Mouse (Mus musculus) forebrain, embryonic 16.5 days (tissue): Measurements from ENCODE around the gene Rnf43. TPM values are rescaled to one million over a fixed set of nuclear protein-coding genes. Genes with fewer than 3 reads are reported as not detected.
A peak's percentile ranks its signal among the peaks of the same experiment; 100 is the strongest.

ENCODE experiments used
- ATAC-seq: fragments of 200-750 bp; cut with Nextera tagmentation; 2 replicates; pipeline ENCODE4 v1.8.0; 2017; ENCODE audit warnings: mild to moderate bottlenecking, moderate library complexity
- H3K27ac ChIP-seq: fragments of 300-500 bp; sonication (generic); 2 replicates; pipeline ENCODE4 v1.5.1; 2014; ENCODE audit warnings: low read length, control low read depth
- H3K27me3 ChIP-seq: fragments of 300-500 bp; sonication (generic); replicated peaks from 2 replicates; pipeline ENCODE4 v1.6.1; 2014; ENCODE audit warnings: low read length; ENCODE audit not compliant: control insufficient read depth, insufficient read depth
- H3K36me3 ChIP-seq: fragments of 300-500 bp; sonication (generic); 2 replicates; pipeline ENCODE4 v1.6.1; 2014; ENCODE audit not compliant: control insufficient read depth, insufficient read depth
- H3K4me1 ChIP-seq: fragments of 300-500 bp; sonication (generic); replicated peaks from 2 replicates; pipeline ENCODE4 v1.6.1; 2014; ENCODE audit warnings: low read length; ENCODE audit not compliant: control insufficient read depth, insufficient read depth
- H3K4me2 ChIP-seq: fragments of 300-500 bp; sonication (generic); 2 replicates; pipeline ENCODE4 v1.6.1; 2014; ENCODE audit warnings: mild to moderate bottlenecking, low read length, control low read depth
- H3K4me3 ChIP-seq: fragments of 300-500 bp; sonication (generic); replicated peaks from 2 replicates; pipeline ENCODE4 v1.5.1; 2014; ENCODE audit warnings: mild to moderate bottlenecking, low read length, control low read depth
- H3K9ac ChIP-seq: fragments of 300-500 bp; sonication (generic); replicated peaks from 2 replicates; pipeline ENCODE4 v1.6.1; 2014; ENCODE audit warnings: low read depth, low read length, control low read depth
- H3K9me3 ChIP-seq: fragments of 300-500 bp; sonication (generic); 2 replicates; pipeline ENCODE4 v1.6.1; 2016; ENCODE audit warnings: low read length; ENCODE audit not compliant: control insufficient read depth
- WGBS: fragments of 180-500 bp; shearing (Covaris S2); extraction: QIAGEN DNeasy Blood & Tissue Kit; methylation state at CpG from one replicate; pipeline ENCODE4 v1.1.7; 2014; 5-methylcytosine and 5-hydroxymethylcytosine counted together
- polyA plus RNA-seq: library from polyadenylated mRNA; unstranded; fragments of >200 nt; fragmentation: Nextera tagmentation; extraction: Ambion mirVana; gene quantifications from 2 replicates; pipeline ENCODE4 v1.2.1, GENCODE M21; 2015

Gene Rnf43
- polyA plus RNA-seq, 1 experiment from 2014 or later: 0.76 TPM

DNA sequence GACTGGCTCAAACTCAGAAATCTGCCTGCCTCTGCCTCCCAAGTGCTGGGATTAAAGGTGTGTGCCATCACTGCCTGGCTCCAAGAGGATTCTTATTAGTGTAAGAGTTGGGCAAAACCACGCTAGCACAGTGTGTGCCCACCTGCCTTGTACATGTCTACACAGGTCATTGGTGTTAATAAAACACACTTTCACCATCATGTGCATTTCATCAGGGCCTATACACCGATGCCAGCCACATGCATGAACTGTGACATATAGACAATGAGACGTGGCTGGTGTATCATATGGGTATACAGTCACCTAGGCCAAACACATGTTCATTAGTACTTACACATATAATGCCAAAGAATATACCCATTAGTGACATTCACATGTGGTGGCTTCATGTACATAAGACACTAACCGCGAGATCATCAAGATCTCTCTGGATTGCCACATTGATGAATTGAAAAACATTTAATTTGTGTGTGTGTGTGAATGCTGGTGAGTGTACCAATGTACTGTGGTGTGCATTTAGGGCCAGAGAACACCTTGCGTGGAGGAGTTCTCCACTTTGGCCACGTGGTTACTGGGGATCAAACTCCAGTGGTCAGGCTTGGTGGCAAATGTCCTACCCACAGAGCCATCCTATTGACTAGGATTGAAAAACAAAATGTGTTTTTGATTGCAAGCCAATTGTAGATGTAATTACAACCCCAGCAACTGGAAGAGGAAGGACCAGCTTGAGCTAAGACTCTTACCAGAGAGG lies 95.8 kb downstream of the Rnf43 start:
- no peak for ATAC-seq
- Histone ChIP-seq H3K36me3 (no peaks in the 10 kb centered on the region), H3K9me3 (no peaks in the 10 kb centered on the region), H3K27me3 (no peaks in the 10 kb centered on the region), H3K4me2 (no peak overlapping the region), H3K27ac (no peak overlapping the region), H3K4me3 (no peak overlapping the region), H3K9ac (no peak overlapping the region), H3K4me1 (peaks cover 34% of the 10 kb centered on the region)
- WGBS: 79% methylated on average over 7 of the region's 7 CpGs

DNA sequence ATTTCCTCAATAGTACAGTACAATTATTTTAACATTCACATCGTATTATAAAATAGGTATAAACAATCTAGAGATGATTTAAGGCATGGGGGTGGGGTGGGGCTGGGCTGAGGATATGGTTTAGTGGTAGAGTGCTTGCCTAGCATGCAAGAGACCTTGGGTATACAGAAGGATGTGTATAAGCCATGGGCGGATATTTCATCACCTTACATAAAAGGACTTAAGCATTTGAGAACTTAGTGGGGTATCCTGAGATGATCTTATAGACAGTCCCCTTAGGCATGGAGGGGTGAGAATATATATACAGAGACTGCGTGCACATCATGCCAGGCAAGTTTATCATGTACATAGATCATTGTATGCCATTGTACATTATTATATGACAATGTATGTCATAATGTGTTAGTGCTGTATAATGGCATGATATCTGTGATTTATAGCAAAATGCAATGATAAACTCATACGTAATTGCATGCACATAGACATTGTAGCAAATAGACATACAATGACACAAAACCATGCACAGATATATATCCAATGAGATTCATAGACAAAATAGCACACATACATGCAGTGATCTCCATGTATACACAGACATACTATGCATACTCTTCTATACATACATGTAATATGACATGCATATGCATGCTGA lies 96.6 kb downstream of the Rnf43 start:
- Histone ChIP-seq H3K9ac (no peak overlapping the region), H3K4me3 (no peak overlapping the region), H3K4me1 (peaks cover 39% of the 10 kb centered on the region), H3K27ac (no peak overlapping the region), H3K36me3 (no peaks in the 10 kb centered on the region), H3K27me3 (no peaks in the 10 kb centered on the region), H3K4me2 (no peak overlapping the region), H3K9me3 (no peaks in the 10 kb centered on the region)
- no peak for ATAC-seq
- WGBS: 72% methylated on average over 4 of the region's 4 CpGs

DNA sequence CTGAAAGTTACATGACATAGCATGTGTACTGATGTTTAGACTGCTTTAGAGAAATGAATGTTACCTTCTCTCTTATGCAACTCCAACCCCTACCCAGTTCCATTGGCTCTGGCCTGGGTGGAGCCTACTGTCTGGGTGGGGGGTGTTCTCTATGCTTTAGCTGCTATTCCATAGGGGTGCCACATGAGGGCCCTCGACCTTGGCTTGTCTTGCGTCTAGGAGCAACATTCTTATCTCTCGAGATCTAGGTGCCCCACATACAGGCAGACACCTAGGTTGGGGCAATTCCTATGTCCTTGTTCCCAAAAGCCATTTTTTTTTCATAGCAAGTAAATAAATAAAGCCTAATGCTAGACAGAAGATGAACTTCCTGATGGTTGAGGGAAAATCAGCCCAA lies 97.1 kb downstream of the Rnf43 start:
- peak overlapping the region; percentile 64 for H3K27ac ChIP-seq
- no peak overlapping the region; the same call in 1 of the 2 replicates for H3K4me3 ChIP-seq
- H3K27me3 ChIP-seq: no peaks in the 10 kb centered on the region
- H3K9ac ChIP-seq: no peak overlapping the region
- H3K9me3 ChIP-seq: no peaks in the 10 kb centered on the region
- H3K4me2 ChIP-seq: peak overlapping the region; percentile 74
- H3K36me3 ChIP-seq: no peaks in the 10 kb centered on the region
- ATAC-seq: no peak
- peaks cover 42% of the 10 kb centered on the region for H3K4me1 ChIP-seq
- 8% methylated on average over 3 of the region's 3 CpGs for WGBS

DNA sequence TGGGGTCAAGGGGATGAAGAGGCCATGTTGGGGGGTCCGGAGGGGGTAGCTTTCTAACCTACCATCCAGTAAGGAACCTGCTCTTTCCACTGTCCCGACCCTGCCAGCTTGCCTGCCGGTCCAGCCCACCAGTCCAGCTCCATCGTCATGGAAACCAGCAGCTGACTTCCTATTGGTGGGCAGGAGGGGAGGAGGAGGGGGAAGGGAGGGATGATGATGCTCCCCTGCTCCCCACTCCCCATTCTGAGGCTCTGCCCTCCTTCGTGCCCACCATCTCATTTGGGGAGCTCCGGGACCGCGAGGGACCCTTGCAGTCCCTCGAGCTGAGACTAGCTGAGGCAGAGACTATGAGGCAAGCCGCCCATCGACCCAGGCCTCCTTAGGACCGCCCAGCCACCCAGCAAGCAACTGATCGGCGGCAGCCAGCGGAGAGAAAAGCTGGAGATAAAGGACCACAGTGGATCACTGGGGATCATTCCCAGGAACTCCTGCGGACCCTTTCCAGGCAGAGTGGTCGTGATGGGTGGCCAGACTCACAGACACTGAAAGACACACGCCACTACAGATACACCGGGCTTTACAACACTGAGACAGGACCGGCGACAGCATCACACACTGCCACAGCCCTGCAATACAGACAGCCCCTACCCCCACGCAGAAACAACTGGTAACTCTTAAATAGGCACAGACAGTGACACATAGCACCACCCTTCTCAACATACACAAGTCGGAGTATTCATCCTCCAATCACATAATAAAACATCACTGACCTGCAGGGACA lies 98.0 kb downstream of the Rnf43 start, which contains the start of gene Tspoap1:
Gene Tspoap1 (plus strand): TSS at position 241 of the 781 bp plus-strand sequence.
- H3K4me1 ChIP-seq: peaks cover 51% of the 10 kb centered on the region
- WGBS: 3% methylated on average over 23 of the region's 23 CpGs

DNA sequence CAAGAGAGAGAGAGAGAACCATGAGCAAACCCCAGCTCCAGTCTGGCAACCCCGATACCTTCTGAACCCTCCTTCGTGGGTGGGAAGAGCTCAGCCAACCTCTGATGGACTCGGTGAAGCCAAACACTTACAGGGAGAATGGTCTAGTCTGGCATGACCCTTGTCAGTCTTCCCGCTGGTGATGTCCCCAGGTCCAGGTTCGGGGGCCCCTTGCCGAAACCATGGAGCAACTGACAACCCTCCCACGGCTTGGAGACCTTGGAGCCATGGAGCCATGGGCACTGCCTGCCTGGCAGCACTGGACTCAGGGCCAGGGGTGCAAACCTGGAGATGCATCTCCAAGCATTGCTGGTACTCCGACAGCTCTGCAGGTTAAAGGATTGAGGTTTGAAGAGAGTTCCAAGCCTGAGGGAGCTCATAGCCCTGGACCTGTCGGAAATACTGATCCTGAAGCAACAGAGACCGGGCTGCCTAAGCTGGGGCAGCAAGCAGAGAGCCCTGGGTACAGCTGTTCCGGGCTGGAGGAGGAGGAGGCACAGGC lies 98.7 kb downstream of the Rnf43 start:
- ATAC-seq: no peak
- no peaks in the 10 kb centered on the region for H3K9me3 ChIP-seq
- no peaks in the 10 kb centered on the region for H3K36me3 ChIP-seq
- H3K27me3 ChIP-seq: no peaks in the 10 kb centered on the region
- H3K4me1 ChIP-seq: peaks cover 51% of the 10 kb centered on the region
- peak overlapping the region; percentile 74 for H3K4me2 ChIP-seq
- no peak overlapping the region for H3K27ac ChIP-seq
- 52% methylated on average over 11 of the region's 11 CpGs for WGBS
- peak overlapping the region; percentile 59 for H3K4me3 ChIP-seq
- H3K9ac ChIP-seq: peak overlapping the region; percentile 86

More for the DNA sequence above, 98.0 kb downstream of the Rnf43 start, which contains the start of gene Tspoap1:
- Histone ChIP-seq H3K27me3 (no peaks in the 10 kb centered on the region), H3K27ac (peak within 1 kb of the TSS; percentile 84), H3K9ac (peak within 1 kb of the TSS; percentile 86), H3K9me3 (no peaks in the 10 kb centered on the region), H3K4me3 (peak within 1 kb of the TSS; percentile 59), H3K36me3 (no peaks in the 10 kb centered on the region), H3K4me2 (peak within 1 kb of the TSS; percentile 74)
- peak; percentile 89 for ATAC-seq

DNA sequence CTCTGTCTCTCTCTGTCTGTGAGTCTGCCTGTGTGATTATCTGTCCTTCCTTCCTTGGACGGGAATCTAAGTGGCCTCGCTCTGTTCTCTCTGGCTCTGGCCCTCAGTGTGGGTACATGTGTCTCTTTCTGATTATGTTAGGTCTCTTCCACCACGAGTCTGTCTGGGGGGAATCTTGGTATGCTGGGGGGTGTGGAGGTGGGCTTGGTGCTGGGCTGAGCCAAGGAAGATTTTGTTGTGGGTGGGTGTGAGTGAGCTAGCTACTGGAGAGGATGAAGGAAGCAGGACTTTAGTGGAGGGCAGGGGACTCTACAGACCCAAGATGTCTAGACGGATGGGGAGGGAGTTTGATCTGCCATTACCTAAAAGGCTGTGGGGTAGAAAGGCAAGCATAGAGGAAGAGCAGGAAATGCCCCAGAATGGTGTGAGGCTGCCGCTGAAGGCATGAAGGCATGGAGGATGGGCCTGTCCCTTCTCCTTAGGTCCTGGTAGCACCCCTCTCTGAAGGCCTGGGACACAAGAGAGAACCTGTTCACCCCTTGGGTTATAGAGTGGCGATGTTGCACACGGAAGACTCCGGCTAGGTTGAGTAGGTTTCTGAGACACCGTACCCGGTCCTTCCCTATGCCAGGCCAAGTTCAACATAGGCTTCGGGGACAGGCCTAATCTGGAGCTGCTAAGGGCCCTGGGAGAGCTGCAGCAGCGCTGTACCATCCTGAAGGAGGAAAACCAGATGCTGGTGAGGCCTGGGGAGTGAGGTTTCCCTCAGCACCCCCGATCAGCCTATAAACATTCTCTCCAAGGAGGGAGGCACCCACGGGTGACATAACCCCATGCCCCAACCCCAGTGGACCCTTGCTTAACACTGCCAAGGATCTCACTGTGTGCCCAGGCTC lies 99.5 kb downstream of the Rnf43 start:
- 77% methylated on average over 14 of the region's 14 CpGs for WGBS
- H3K4me1 ChIP-seq: peaks cover 51% of the 10 kb centered on the region

DNA sequence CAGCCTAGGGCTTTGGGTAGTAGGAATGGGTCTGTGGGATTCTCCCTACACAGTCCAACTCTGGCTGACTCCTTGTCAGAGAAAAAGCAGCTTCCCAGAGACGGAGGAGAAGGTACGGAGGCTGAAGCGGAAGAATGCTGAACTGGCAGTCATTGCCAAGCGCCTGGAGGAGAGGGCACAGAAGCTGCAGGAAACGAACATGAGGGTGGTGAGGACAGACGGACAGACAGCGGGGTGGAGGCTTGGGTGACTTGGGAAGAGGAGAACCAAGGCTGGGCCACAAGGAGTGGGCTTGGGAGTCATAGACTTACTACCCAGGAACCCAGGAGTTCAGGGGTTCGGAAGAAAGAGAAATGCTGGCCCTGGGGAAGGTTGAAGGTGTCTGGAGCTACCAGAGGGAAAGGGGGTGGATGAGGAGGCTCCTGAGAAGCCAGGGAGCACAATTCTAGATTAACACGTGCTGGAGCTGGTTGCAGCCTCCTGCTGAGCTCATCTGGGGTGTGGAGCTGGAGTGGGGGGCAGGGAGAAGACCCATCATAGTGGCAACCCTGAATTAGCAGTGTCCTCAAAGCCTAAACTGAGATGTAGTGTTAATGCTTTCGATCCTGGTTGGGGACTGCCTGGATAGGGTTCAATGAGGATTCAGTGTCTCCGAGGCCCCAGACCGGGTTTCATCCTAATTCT lies 100.3 kb downstream of the Rnf43 start:
- Histone ChIP-seq H3K9me3 (no peaks in the 10 kb centered on the region), H3K27me3 (no peaks in the 10 kb centered on the region), H3K36me3 (no peaks in the 10 kb centered on the region), H3K4me3 (peak overlapping the region; percentile 59), H3K4me1 (peaks cover 51% of the 10 kb centered on the region), H3K9ac (peak overlapping the region; percentile 65), H3K4me2 (peak overlapping the region; percentile 74), H3K27ac (no peak overlapping the region)
- 37% methylated on average over 12 of the region's 12 CpGs for WGBS
- ATAC-seq: no peak

More for the DNA sequence above, 99.5 kb downstream of the Rnf43 start:
- peak overlapping the region; percentile 74 for H3K4me2 ChIP-seq
- ATAC-seq: no peak
- peak overlapping the region; percentile 86 for H3K9ac ChIP-seq
- peak overlapping the region; percentile 59 for H3K4me3 ChIP-seq
- H3K27me3 ChIP-seq: no peaks in the 10 kb centered on the region
- no peak overlapping the region for H3K27ac ChIP-seq
- no peaks in the 10 kb centered on the region for H3K9me3 ChIP-seq
- no peaks in the 10 kb centered on the region for H3K36me3 ChIP-seq

DNA sequence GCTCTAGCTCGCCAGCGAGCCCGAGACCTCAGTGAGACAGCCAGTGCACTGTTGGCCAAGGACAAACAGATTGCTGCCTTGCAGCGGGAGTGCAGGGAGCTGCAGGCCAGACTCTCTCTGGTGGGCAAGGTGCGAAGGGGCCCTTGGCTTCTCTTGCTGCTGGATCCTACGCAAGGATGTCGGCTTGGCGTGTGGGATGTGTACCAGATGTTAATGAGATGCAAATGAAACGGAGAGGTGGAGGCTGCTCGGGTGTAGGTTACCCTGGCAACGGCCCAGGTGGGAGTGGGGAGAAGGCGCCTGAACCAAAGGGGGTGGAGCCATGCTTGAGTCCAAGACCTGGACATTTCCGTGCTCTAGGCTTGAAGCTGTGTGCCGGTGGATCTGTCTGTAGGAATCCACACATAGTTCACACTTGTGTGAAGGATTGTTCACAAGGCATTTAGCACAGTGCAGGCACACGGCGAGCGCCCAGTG lies 101.0 kb downstream of the Rnf43 start:
- no peak overlapping the region for H3K27ac ChIP-seq
- H3K4me2 ChIP-seq: peak overlapping the region; percentile 74
- peak overlapping the region; percentile 65 for H3K9ac ChIP-seq
- no peaks in the 10 kb centered on the region for H3K9me3 ChIP-seq
- WGBS: 0% methylated on average over 17 of the region's 17 CpGs
- no peaks in the 10 kb centered on the region for H3K27me3 ChIP-seq
- peak overlapping the region; percentile 59 for H3K4me3 ChIP-seq
- peaks cover 51% of the 10 kb centered on the region for H3K4me1 ChIP-seq
- peak; percentile 16 for ATAC-seq
- no peaks in the 10 kb centered on the region for H3K36me3 ChIP-seq
